Mouse (Mus musculus) testis, adult 2 months (tissue): ENCODE data around the gene Spata31d1b. TPM values are rescaled to one million over a fixed set of nuclear protein-coding genes. Genes with fewer than 3 reads are reported as not detected.
A peak's percentile ranks its signal among the peaks of the same experiment; 100 is the strongest.
"Not testable (repeated sequence)": the region's sequence is repeated elsewhere in the genome, so short reads cannot be mapped to it uniquely, and the experiment has no call there.

ENCODE experiments used
- H3K27ac ChIP-seq: fragments of 200-500 bp; 2 replicates; pipeline ENCODE4 v1.5.1; 2012; ENCODE audit warnings: low read depth, low read length; ENCODE audit not compliant: control insufficient read depth, insufficient read depth
- H3K27me3 ChIP-seq: fragments of 200-500 bp; 2 replicates; pipeline ENCODE4 v1.6.1; 2012; ENCODE audit warnings: mild to moderate bottlenecking, low read length, moderate library complexity; ENCODE audit not compliant: control insufficient read depth, insufficient read depth
- H3K36me3 ChIP-seq: fragments of 200-500 bp; 2 replicates; pipeline ENCODE4 v1.6.1; 2012; ENCODE audit warnings: mild to moderate bottlenecking, low read length; ENCODE audit not compliant: control insufficient read depth, insufficient read depth
- H3K4me1 ChIP-seq: fragments of 200-500 bp; 2 replicates; pipeline ENCODE4 v1.6.1; 2012; ENCODE audit warnings: low read length; ENCODE audit not compliant: control insufficient read depth, insufficient read depth
- H3K4me3 ChIP-seq: fragments of 200-500 bp; 2 replicates; pipeline ENCODE4 v1.5.1; 2012; ENCODE audit warnings: low read depth, mild to moderate bottlenecking, low read length, moderate library complexity, mixed read lengths; ENCODE audit not compliant: control insufficient read depth
- CTCF ChIP-seq: fragments of 200-500 bp; IDR thresholded peaks from 2 replicates; pipeline ENCODE4 v1.5.1; 2012; ENCODE audit warnings: low read depth, mild to moderate bottlenecking, inconsistent platforms, low read length, moderate library complexity; ENCODE audit not compliant: control insufficient read depth, insufficient read depth, insufficient replicate concordance
- POLR2A ChIP-seq: fragments of 200-500 bp; IDR thresholded peaks from 2 replicates; pipeline ENCODE4 v1.6.1; 2012; ENCODE audit warnings: low read depth, mild to moderate bottlenecking, inconsistent platforms, low read length, moderate library complexity; ENCODE audit not compliant: control insufficient read depth
- polyA plus RNA-seq: library from polyadenylated mRNA; depleted of rRNA; stranded (reverse); fragments of >200 nt; gene quantifications from 2 replicates; pipeline ENCODE4 v1.2.3, GENCODE M21; 2012; rRNA removed

Spata31d1b gene
- polyA plus RNA-seq: 118 and 120 TPM in 2 replicates

GRCm38 (mm10) chr13:59711984-59712383 lies at the start of gene Spata31d1b:
TSS of gene Spata31d1b (plus strand) at chr13:59712284.
- not testable (repeated sequence) for H3K4me1 ChIP-seq, H3K36me3 ChIP-seq, H3K27me3 ChIP-seq, H3K27ac ChIP-seq
- peak within 1 kb of the TSS; percentile 69 for H3K4me3 ChIP-seq

- TF ChIP-seq CTCF: no peak
- no peak for TF ChIP-seq POLR2A
- Histone ChIP-seq H3K27me3 (no peaks in the 10 kb centered on the region), H3K36me3 (no peaks in the 10 kb centered on the region), H3K27ac (no peak overlapping the region), H3K4me3 (no peak overlapping the region), H3K4me1 (peaks cover 3% of the 10 kb centered on the region; the same call in 1 of the 2 replicates)
Measured at GRCm38 (mm10) chr13:59663939-59664712, 48.0 kb upstream of the Spata31d1b start.

- H3K4me1 ChIP-seq: peaks cover 3% of the 10 kb centered on the region; the same call in 1 of the 2 replicates
- no peaks in the 10 kb centered on the region for H3K27me3 ChIP-seq
- no peaks in the 10 kb centered on the region for H3K36me3 ChIP-seq
- H3K4me3 ChIP-seq: no peak overlapping the region
- TF ChIP-seq POLR2A (no peak), CTCF (no peak)
- H3K27ac ChIP-seq: no peak overlapping the region
Measured at GRCm38 (mm10) chr13:59667763-59668162, 44.3 kb upstream of the Spata31d1b start.

GRCm38 (mm10) chr13:59668501-59669093 lies 43.5 kb upstream of the Spata31d1b start:
- Histone ChIP-seq H3K4me1 (peaks cover 3% of the 10 kb centered on the region; the same call in 1 of the 2 replicates), H3K4me3 (no peak overlapping the region), H3K27ac (peak overlapping the region; percentile 18; the same call in 1 of the 2 replicates), H3K36me3 (no peaks in the 10 kb centered on the region), H3K27me3 (no peaks in the 10 kb centered on the region)
- no peak for TF ChIP-seq CTCF

GRCm38 (mm10) chr13:59669946-59670345 lies 42.1 kb upstream of the Spata31d1b start:
- Histone ChIP-seq H3K4me1 (peaks cover 7% of the 10 kb centered on the region; the same call in 1 of the 2 replicates), H3K4me3 (no peak overlapping the region), H3K27ac (no peak overlapping the region), H3K36me3 (no peaks in the 10 kb centered on the region), H3K27me3 (no peaks in the 10 kb centered on the region)
- no peak for TF ChIP-seq POLR2A

- Histone ChIP-seq H3K4me1 (peaks cover 13% of the 10 kb centered on the region), H3K36me3 (no peaks in the 10 kb centered on the region), H3K27me3 (peaks cover 4% of the 10 kb centered on the region), H3K4me3 (no peak overlapping the region), H3K27ac (no peak overlapping the region)
- TF ChIP-seq CTCF: no peak
- no peak for TF ChIP-seq POLR2A
Measured at GRCm38 (mm10) chr13:59671521-59671920, 40.6 kb upstream of the Spata31d1b start.

GRCm38 (mm10) chr13:59672248-59672647 lies 39.8 kb upstream of the Spata31d1b start:
- TF ChIP-seq POLR2A (no peak), CTCF (no peak)
- Histone ChIP-seq H3K4me1 (peaks cover 13% of the 10 kb centered on the region), H3K36me3 (no peaks in the 10 kb centered on the region), H3K4me3 (no peak overlapping the region), H3K27ac (no peak overlapping the region), H3K27me3 (peaks cover 4% of the 10 kb centered on the region)

- Histone ChIP-seq H3K4me1 (peaks cover 10% of the 10 kb centered on the region), H3K4me3 (no peak overlapping the region), H3K27ac (no peak overlapping the region), H3K27me3 (peaks cover 4% of the 10 kb centered on the region), H3K36me3 (no peaks in the 10 kb centered on the region)
- TF ChIP-seq POLR2A (no peak), CTCF (no peak)
Measured at GRCm38 (mm10) chr13:59673597-59673996, 38.5 kb upstream of the Spata31d1b start.
